Mouse (Mus musculus) liver, adult 2 months (tissue): ENCODE data around the gene Arhgef33.

Experiments
- CTCF ChIP-seq: fragments of 200-500 bp; IDR thresholded peaks from 2 replicates; pipeline ENCODE4 v1.5.1; 2011; ENCODE audit warnings: low read depth, low read length, control low read depth
- POLR2A ChIP-seq: fragments of 200-500 bp; IDR thresholded peaks from 2 replicates; pipeline ENCODE4 v1.6.1; 2011; ENCODE audit warnings: low read length, control low read depth; ENCODE audit not compliant: insufficient read depth; ENCODE audit errors: extremely low read depth

GRCm38 (mm10) chr17:80373726-80374096 lies 66.5 kb downstream of the Arhgef33 start:
- TF ChIP-seq CTCF (no peak), POLR2A (no peak)
